Mouse (Mus musculus) megakaryocyte-erythroid progenitor cell, adult 5-6 weeks (primary cell): ENCODE measurements around the gene Rasa1. TPM values are rescaled to one million over a fixed set of nuclear protein-coding genes. Genes with fewer than 3 reads are reported as not detected.

ENCODE experiments used
- total RNA-seq, 2 experiments: library from RNA; stranded (forward) in 1 of 2; stranded (reverse) in 1 of 2; fragments of 200-1000, 215-1000 nt in 1 of 2; fragments of >200 nt in 1 of 2; fragmentation: Nextera tagmentation in 1 of 2; gene quantifications; 2 replicates each; pipeline ENCODE4 v1.2.3; 2014 to 2017

The Rasa1 gene
- total RNA-seq, 2 experiments from 2014 or later: 49.3 to 98.9 TPM

Other genes with a start within 250 kb of the Rasa1 start
- gene Ccnh, start 99.7 kb downstream of the Rasa1 start, total RNA-seq (2014; fragmentation: Nextera tagmentation): 54.3 and 81.8 TPM in 2 replicates
- 74.1 and 98.9 TPM in 2 replicates for gene Ccnh, start 99.7 kb downstream of the Rasa1 start, total RNA-seq (2017)